Mouse (Mus musculus) E14TG2a.4 (cell line): Measurements from ENCODE around the gene Shprh.
"Not testable (repeated sequence)": the region's sequence is repeated elsewhere in the genome, so short reads cannot be mapped to it uniquely, and the experiment has no call there.

Experiments used
- H3K27me3 ChIP-seq: 2 replicates; pipeline ENCODE4 v1.6.1; 2014; ENCODE audit warnings: low read length, control low read depth; ENCODE audit not compliant: insufficient read depth
- H3K36me3 ChIP-seq: 2 replicates; pipeline ENCODE4 v1.6.1; 2014; ENCODE audit warnings: low read length, control low read depth; ENCODE audit not compliant: insufficient read depth
- H3K4me1 ChIP-seq: replicated peaks from 2 replicates; pipeline ENCODE4 v1.6.1; 2014; ENCODE audit warnings: low read depth, low read length, control low read depth
- H3K4me3 ChIP-seq: replicated peaks from 2 replicates; pipeline ENCODE4 v1.5.1; 2014; ENCODE audit warnings: mild to moderate bottlenecking, low read length
- H3K9me3 ChIP-seq: 2 replicates; pipeline ENCODE4 v1.6.1; 2014; ENCODE audit warnings: low read length, control low read depth
- CTCF ChIP-seq: conservative IDR thresholded peaks from 2 replicates; pipeline ENCODE4 v1.5.1; 2014; ENCODE audit warnings: low read length
- NANOG ChIP-seq: IDR thresholded peaks from 2 replicates; pipeline ENCODE4 v1.6.1; 2014; ENCODE audit warnings: borderline replicate concordance, low read length, mixed read lengths
- POU5F1 ChIP-seq: IDR thresholded peaks from 2 replicates; pipeline ENCODE4 v1.6.1; 2014; ENCODE audit warnings: low read length, borderline replicate concordance

Shprh gene

DNA sequence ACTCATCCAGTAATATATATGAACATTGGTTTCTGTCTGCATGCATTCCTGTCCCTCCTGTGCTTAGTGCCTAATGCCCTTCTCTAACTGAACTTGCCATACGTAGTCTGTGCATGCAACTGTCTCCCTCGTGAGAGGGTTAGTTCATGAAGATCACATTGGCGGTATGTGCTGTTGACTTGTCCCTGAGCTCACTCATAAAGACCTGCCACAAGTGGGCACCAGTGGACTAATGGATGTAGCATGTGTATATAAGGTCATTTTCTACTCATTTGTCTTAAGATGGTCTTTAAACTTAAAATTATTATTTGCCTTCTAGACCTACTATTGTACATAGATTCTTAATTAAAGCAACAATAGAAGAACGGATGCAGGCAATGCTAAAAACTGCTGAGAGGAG lies 62.8 kb downstream of the Shprh start:
- TF ChIP-seq CTCF (no peak), NANOG (no peak), POU5F1 (no peak)
- Histone ChIP-seq H3K9me3 (no peaks in the 10 kb centered on the region), H3K4me1 (no peaks in the 10 kb centered on the region), H3K36me3 (peaks cover 58% of the 10 kb centered on the region), H3K27me3 (no peaks in the 10 kb centered on the region), H3K4me3 (no peak overlapping the region)

DNA sequence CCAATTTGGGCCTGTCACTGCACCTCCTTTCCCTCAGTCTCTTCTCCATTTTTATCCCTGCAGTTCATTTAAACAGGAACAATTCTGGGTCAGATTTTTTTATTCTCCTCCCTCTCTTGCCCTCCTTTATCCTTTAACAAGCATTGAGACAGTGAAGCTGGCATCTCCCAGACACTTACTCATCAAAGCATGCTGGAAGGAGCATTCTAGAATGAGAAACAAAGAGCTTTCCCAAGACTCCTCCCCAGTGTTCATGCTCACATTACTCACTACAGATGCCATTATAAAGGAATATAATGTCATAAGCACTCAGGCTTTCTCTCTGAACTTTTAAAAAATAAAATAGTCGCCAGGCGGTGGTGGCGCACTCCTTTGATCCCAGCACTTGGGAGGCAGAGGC lies 77.2 kb downstream of the Shprh start:
- no peaks in the 10 kb centered on the region for H3K9me3 ChIP-seq
- no peak overlapping the region for H3K4me3 ChIP-seq
- H3K36me3 ChIP-seq = no peaks in the 10 kb centered on the region
- peaks cover 45% of the 10 kb centered on the region for H3K4me1 ChIP-seq
- H3K27me3 ChIP-seq = no peaks in the 10 kb centered on the region
- TF ChIP-seq POU5F1 (no peak), NANOG (no peak), CTCF (no peak)

DNA sequence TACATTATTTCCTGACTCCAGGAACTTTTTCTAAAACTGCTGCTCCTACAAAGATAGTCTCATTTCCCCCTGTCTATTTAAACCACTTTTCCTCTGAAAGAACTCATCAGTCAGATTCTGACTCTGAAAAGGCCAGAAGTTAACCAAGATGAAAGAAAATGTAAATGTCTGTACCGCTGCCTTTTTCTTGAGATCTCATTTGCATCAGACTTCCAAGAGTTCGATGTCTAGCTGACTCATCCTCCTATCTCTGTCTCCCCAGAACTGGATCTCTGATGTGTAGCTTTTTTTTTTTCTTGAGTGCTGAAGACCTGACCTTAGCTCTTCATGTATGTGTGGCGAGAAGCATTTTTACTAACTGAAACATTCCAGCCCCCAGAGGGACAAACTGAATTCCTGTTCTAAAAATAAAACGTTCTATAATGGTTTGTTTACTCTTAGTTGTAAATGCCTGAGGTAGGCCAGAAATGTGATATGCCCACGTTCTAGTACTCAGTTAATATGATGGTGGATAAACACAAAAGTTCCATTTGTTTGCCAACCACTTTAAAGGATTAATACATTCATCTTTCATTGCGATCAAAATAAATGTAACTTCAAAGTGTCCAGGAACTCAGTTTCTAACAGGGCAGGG lies 80.4 kb downstream of the Shprh start:
- no peak overlapping the region for H3K4me3 ChIP-seq
- no peaks in the 10 kb centered on the region for H3K36me3 ChIP-seq
- peak; percentile 74; the same call in 1 of the 2 replicates for TF ChIP-seq NANOG
- no peak for TF ChIP-seq POU5F1
- TF ChIP-seq CTCF = no peak
- no peaks in the 10 kb centered on the region for H3K9me3 ChIP-seq
- H3K27me3 ChIP-seq = no peaks in the 10 kb centered on the region
- H3K4me1 ChIP-seq = peaks cover 60% of the 10 kb centered on the region

DNA sequence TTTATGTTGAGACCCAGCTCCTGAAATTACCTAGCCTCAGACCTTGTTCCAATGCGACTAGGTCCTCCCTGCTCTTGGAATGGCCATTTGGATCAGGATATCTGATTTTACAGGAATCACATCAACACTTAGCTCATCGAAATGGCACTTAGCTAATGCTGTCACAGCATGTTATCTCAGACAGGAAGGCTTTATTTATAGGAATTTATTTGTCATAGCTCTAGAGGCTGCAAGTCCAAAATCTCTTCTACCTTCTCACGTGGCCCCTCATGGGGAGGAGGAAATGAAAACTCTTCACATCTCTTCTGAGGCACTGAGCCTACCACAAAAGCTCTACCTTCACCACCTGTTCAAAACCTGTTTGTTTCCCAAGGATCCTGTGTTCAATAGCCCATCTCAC lies 84.0 kb downstream of the Shprh start:
- no peaks in the 10 kb centered on the region for H3K36me3 ChIP-seq
- no peaks in the 10 kb centered on the region for H3K9me3 ChIP-seq
- H3K4me3 ChIP-seq = no peak overlapping the region
- no peak for TF ChIP-seq NANOG
- TF ChIP-seq POU5F1 = no peak
- TF ChIP-seq CTCF = no peak
- no peaks in the 10 kb centered on the region for H3K27me3 ChIP-seq
- H3K4me1 ChIP-seq = peaks cover 44% of the 10 kb centered on the region

DNA sequence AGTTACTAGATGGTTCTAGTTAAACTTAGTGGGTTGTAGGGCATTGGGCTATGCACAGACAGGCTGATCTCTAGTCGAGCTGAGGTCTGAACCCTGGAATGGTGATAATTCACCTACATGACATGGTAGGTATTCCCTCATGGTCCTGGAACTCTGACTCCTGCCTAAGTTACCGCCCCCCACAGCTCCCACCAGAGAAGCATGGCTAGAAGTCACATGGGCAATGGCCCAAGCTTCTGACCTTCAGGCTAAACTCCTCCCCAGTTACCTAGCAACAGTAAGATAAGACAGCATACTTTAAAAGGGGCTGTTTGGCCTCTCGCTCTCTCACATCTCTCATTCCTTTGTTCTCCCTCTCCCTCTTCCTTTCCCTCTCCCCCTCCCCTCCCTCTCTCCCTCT lies 93.8 kb downstream of the Shprh start:
- H3K27me3 ChIP-seq, H3K4me3 ChIP-seq, H3K36me3 ChIP-seq, H3K9me3 ChIP-seq: not testable (repeated sequence)
- H3K4me1 ChIP-seq = peaks cover 23% of the 10 kb centered on the region

DNA sequence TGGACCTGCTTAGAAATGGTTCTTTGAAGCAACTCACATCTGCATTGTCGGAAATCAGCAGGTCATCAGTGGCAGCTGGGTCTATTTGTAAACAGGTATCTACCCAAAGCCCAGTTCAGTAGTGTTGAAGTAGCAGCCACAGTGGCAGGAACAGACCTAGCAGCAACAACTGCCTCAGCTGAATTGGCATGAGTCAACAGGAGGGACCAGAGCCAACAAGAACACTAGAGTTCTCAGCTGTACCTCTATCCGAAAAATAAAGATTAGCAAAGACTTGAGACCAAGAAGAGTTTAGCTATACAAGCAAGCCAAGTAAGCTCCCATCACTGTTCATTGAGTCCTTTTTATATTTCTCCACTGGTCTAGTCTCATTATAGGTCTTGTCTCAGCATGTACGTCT lies 99.0 kb downstream of the Shprh start:
- Histone ChIP-seq H3K4me1 (peaks cover 9% of the 10 kb centered on the region), H3K36me3 (no peaks in the 10 kb centered on the region), H3K9me3 (no peaks in the 10 kb centered on the region; the same call in 1 of the 2 replicates), H3K4me3 (no peak overlapping the region), H3K27me3 (no peaks in the 10 kb centered on the region)
- TF ChIP-seq CTCF (no peak), NANOG (no peak), POU5F1 (no peak)

DNA sequence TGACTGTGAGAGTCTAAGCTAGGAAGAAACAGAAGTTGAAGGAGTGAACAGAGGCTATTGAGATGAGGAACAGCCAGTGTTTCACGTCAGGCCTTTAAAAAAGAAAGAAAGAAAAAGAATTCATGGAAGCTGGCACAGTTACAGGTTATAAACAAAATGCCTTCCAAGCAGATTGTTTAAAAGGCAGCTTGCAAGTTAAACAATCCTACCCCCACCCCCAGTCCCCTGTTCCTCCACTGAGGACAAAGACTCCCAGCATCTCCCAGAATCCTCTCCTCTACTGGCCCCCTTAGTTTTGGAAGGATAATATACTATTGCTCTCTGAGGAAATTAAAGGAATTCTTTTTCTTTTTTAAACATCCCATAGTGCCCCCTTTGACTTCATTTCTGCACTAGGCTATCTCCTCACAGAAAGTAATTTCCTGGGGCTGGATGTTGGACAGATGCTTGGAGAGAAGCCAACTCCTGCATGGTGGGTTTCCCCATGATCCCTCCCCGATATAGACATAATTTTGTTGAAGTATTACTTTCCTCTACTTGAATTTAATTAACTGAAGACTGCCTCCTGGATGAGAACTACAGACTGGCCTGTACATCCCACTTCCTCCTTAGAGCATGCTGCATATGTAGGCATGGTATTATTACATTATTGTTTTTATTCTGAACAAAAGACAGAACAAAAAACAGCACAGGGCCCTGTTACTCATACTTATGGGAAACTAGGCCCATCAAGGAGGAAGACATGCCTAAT lies 101.2 kb downstream of the Shprh start:
- TF ChIP-seq CTCF = no peak
- no peak for TF ChIP-seq POU5F1
- TF ChIP-seq NANOG = no peak
- Histone ChIP-seq H3K36me3 (no peaks in the 10 kb centered on the region), H3K4me3 (no peak overlapping the region), H3K9me3 (peaks cover 19% of the 10 kb centered on the region), H3K4me1 (no peaks in the 10 kb centered on the region), H3K27me3 (no peaks in the 10 kb centered on the region)

DNA sequence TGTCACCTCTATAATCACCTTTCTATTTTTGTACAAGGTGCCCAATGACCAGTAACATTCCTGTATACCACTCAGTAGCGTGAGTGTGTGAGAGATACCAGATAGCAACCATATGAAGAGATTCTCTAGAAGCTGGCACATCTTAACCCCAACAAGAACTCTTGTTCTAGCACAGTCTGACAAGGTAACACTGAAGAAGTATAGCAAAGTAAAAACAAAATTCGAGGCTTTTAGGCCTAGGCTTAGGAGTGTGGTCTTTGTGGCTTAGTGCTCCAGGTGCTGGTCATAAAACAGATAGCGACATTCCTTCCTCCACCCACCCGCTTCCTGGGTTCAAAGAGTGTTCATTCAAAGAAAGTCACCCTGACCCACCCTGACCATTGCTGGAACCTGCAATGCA lies 104.4 kb downstream of the Shprh start:
- not testable (repeated sequence) for H3K36me3 ChIP-seq, H3K4me3 ChIP-seq, H3K27me3 ChIP-seq, H3K4me1 ChIP-seq
- peaks cover 31% of the 10 kb centered on the region for H3K9me3 ChIP-seq

DNA sequence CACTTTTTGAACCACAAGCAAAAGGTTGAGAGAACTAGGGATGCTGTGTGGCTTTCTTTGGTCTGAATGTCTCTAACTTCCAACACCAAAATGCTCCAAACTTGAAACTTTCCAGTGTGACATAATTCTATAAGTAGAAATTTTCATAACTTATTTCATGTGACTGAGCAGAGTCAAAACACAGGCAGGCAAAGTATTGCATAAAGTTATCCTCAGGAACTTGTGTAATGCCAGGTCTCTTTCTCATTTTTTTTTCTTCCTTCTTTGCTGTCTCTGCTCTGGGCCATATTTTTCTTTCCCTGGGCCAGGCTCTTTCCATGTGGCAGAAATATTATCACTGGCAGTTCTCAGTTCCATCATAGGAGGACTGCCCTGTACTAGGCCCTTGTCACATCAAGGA lies 110.9 kb downstream of the Shprh start:
- peaks cover 8% of the 10 kb centered on the region; the same call in 1 of the 2 replicates for H3K36me3 ChIP-seq
- no peak overlapping the region for H3K4me3 ChIP-seq
- peaks cover 16% of the 10 kb centered on the region for H3K4me1 ChIP-seq
- TF ChIP-seq CTCF = no peak
- no peak for TF ChIP-seq NANOG
- TF ChIP-seq POU5F1 = no peak
- H3K9me3 ChIP-seq = peaks cover 64% of the 10 kb centered on the region
- H3K27me3 ChIP-seq = no peaks in the 10 kb centered on the region
